Mouse (Mus musculus): ENCODE data around the gene Tcte2.

Gene Tcte2

DNA sequence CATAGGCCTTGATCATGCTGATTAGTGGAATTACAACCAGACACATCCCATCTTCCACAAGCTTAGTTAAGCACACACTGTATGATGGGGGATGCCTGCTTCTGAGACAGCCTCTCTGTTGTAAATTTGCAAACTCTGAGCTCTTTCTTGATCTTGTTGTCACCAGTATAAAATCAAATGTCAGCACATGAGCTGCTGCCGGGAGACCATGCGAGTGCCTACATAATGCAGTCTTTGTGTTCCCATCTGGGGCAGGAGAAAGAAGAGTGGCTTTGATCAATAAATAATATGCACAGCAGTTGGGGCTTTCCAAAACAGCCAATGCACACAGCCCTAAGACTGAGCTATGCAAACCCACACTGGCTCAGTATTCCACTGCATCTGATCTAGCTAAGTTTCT, 39.2 kb downstream of the Tcte2 start:
- no peak for DNase-seq (ENCODE audit: inconsistent age in 2 of 2, low spot score in 1 of 2)

DNA sequence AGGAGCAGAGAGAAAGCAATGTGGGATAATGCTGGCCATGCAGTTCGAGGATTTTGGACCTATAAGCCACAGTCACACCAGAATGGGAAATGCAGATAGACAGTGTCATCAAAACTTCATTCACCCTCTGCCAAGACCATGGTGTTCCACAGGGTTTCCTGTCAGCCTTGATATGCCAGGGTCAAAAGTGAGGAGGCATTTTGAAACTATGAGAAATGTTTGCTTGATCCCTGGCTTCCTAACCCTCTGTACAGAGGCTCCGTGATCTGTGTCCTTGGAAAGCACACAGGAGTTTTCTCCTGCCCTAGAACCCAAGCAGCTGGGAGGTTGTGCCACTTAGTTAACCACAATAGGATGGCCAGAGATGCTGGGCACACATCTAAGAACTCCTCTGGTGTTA, 40.3 kb downstream of the Tcte2 start:
- DNase-seq (ENCODE audit: inconsistent age in 2 of 2, low spot score in 1 of 2): peak; percentile 83 to 85

DNA sequence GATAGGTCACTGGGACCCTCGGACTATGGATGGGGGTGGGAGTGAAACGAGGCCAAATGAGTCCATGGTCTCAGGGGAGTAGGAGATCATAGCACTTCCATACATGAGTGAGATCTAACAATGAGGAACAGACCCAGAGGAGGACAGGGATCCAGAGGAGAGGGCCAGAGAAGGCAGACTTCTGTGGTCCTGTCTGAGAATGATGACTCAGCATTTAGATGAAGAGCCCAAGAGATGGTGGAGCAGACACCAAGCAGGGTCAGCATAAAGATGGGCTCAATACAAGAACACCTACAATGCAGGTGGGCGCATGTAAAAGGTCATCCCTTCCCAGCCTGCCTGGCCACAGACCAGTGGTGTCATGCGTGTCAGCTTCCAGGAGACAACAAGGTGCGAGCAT, 41.4 kb downstream of the Tcte2 start:
- no peak for DNase-seq (ENCODE audit: inconsistent age in 2 of 2, low spot score in 1 of 2)

DNA sequence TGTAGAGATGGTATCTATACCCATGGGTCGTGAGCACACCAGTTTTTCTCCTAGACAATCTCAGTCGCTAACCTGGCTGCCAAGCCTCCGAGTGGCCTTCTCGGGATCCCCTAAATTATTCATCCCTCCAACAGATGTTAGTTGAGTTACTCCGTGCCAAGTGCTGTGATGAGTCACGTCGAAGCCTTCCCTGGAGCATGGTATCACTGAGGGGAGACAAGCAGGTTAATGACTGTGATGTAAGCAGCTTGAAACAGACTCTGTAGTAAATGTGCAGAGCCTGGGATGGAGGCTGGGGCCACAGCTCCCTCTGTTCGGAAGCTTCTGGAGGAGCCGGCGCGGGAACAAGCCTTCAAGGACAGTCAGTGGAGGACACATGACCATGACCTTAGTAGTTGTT, 44.2 kb downstream of the Tcte2 start:
- peak; percentile 87 to 94 for DNase-seq (ENCODE audit: inconsistent age in 2 of 2, low spot score in 1 of 2)

DNA sequence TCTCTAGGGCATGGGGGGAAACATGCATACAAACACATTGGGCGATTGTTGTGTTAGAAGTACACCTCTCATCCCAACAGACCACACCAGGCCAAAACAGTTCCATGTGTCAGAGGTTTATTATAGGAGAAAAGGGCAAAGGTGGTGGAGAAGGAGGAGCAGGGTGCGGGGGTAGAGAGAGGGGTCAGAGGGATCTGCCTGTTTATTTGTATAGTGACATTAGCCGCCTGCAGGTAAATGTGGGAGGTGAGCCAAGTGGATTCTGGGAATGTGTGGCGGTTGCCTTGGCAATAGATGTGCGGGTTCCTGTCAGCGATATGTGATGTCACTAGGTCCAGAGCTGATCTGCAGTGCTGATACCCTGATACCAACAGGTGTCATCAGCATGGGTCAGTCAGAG, 45.3 kb downstream of the Tcte2 start:
- DNase-seq (ENCODE audit: inconsistent age in 2 of 2, low spot score in 1 of 2): no peak

DNA sequence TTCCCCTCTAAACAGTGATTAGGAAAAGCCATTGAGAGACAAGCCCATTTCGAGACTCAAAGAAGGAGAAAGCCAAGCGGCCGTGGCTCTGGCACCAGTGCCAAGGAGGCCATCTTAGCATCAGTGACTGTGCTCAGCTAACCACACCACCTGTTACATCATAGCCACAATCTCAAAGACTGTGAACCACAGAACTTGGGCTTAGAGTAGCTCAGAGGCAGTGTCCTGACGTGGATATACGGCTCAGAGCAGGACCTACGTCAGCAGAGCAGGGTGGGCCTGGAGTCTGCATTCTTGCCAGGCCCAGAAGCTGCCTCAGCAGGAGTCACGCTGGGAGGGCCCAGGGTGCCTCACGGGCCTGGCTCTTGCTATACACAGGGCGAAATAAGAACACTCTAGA, 46.1 kb downstream of the Tcte2 start:
- DNase-seq (ENCODE audit: inconsistent age in 2 of 2, low spot score in 1 of 2): no peak

DNA sequence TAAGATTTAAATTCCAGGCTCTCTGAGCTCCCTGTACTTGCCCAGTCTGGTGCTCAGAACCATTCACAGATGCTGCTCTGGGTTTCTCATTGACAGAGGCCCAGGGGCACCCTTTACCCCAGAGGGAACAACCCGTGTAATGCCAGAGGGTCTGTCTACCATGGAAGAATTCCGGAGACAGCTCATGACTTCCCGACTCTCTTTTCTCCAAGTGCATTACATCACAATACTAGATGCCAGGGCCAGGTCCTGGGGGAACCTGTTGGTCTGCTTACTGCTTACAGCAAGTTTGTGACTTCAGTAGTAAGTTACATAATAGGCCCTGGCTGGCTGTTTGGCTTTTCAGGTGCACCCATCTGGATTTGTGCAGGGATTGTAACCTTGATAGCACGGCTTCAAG, 47.0 kb downstream of the Tcte2 start:
- DNase-seq (ENCODE audit: inconsistent age in 2 of 2, low spot score in 1 of 2): peak in 1 of 2 experiments; percentile 58

DNA sequence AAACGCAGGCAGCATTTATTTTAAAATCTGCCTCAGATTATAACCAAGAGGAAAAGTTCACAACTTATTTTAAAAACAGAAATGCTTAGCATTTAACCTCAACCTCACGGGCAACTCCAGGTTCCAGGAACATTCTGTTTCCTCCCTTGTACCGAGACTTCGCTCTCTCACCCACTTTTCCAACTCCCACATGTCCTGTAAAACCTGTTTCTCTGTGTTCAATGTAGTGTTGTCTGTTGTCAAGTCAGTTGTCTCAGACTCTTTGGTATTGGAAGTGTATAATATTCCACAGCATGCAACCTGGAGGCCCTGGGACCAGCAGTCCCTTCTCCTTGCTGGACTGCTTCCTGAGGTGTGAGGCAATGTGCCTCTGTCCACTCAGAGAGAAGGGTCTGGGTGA, 47.5 kb downstream of the Tcte2 start:
- peak in 1 of 2 experiments; percentile 6 for DNase-seq (ENCODE audit: inconsistent age in 2 of 2, low spot score in 1 of 2)

DNA sequence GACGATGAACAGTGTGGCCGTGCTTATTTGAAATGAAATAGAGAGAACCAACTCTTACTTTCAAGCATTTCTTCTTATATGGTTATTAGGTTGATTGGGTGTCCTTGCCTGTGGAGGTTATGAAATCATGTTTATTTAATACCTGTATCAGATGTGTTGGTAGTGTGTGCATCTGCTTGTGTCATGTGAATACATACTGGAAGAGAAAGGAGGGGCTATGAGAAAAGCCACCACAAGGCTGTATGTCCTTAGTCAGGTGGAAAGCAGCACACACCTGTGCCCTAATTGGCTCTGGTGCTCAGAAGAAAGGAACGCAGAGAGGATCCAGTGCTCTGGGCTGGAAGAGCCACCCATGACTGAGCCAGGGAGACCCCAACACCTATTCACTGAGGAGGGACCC, 49.1 kb downstream of the Tcte2 start:
- no peak for DNase-seq (ENCODE audit: inconsistent age in 2 of 2, low spot score in 1 of 2)

DNA sequence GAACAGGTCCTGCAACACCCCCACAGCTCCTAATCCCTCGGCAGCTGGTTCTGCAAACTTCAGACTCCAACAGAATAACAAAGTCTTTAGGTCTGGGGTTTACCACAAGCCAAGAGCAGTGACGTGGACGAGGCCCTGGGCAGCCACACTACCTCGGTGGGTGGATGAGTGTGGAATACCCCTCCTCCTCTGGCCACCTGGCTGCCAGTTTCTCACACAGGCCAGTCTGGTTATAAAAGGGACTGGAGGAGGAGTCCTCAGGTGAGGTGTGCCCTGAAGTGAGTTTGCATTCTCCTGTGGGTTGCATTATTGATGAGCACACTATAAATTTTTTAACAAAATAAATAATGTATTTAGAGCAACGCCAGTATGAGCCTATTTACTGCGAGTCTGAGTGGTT, 49.5 kb downstream of the Tcte2 start:
- DNase-seq (ENCODE audit: inconsistent age in 2 of 2, low spot score in 1 of 2): no peak

DNA sequence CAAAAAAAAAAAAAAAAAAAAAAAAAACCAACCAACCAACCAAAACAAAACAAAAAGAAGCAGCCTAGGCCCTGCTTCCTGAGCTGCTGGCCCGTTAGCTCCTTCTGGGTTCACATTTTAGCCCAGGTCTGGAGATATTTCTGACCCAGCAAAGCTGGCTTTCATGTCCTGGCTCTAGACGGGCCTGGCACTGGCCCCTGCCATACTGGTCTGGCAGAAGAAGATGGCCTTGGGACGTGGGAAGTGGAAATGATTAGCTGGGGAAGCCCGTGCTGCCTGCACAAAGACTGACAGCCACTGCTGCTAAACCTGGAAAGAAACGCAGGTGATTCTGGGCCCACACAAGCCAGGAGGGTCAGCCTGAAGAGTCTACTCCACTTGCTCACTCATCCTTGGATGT, 50.5 kb downstream of the Tcte2 start:
- peak; percentile 52 to 76 for DNase-seq (ENCODE audit: inconsistent age in 2 of 2, low spot score in 1 of 2)

DNA sequence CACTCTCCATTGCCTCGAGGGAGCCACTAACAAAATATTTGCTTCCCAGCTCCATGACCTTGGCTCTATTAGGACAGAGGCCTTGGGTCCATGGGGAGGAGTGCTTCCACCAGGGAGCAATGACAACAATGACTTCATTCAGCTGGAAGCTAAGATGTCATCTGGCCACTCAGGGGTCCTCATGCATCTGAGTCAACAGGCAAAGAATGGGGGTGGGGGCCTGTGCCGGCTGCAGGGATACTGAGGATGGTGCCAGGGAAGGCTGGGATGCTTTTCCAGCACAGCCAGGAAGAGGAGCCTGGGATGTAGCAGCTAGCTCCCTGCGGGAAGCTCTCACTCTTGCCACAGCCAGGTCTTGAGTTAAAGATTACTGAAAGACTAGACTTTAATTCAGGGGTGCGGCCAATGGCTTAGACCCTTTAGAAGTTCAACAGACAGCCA, 56.1 kb downstream of the Tcte2 start:
- peak; percentile 76 to 86 for DNase-seq (ENCODE audit: inconsistent age in 2 of 2, low spot score in 1 of 2)

DNA sequence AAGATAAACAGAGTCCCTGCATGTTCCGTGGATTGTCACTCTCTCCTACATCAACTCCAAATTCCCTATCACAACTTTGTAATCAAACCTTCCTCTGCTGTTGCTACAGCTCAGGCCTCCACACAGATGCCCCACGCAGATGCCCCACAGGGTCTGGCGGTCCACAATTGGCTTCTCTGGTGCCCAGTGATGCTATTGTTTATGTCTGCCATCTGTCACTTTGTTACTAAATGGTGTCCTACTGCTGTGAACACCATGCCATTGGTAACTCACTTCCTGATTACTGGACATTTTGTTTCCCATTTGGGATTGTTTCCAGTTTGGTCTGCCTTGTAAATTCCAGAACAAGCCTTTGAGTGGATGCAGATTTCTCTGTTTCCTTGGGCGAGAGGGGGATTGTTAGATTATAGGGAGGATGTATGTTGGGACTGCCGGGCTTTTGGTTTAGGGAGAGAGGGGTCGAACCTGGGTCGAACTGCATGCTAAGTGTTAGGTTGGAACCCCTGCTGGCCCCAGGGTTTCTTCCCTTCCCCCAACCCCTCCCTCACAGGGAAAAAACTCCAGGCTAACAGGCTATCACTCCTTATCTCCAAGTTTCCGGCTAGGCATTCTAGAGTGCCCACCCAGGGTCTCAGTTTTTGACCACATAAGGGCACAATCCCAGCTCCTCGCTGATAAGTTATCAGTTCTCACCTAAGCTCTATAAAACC, 57.9 kb downstream of the Tcte2 start:
- DNase-seq (ENCODE audit: inconsistent age in 2 of 2, low spot score in 1 of 2): no peak

DNA sequence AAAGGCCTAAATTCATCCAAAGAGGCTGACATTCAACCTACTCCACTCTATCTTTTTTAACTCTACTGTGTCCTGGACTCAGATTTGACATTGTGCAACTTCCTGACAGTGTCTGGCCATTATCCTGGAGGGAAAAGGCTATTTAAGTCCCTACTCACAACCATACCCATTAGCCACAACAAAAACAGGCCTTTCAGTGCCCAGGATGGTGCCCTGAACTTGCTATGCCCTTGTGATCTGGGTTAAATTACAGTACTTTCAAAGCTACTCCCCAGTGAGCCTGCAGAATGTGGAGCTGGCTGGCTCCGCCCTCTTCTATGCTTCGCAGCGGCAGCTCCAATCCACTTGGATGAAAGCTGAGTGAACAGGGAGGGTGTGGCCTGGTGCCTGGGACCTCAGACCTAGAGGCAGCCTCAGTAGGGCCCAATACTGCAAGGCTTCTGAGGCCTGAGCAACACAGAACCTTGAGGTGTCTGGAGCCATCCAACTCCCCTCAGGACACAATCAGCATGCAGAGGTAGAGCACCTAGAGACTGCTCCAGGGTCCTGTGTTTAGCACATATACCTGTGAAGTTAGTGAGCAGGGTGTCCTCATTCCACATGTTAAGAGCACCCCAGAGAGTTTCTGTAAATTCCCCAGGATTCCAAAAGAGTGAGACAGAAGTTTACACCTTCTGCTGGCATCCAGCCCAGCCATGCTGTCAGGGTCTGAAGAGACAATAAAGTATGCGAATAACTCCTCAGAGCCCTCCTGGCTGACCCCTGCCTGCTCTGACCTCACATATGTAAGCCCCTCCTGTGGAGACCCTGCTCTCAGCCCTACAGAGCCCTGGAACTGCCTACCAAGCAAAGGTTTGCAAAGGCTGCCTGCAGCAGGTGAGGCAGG, 61.3 kb downstream of the Tcte2 start:
- peak; percentile 57 to 81 for DNase-seq (ENCODE audit: inconsistent age in 2 of 2, low spot score in 1 of 2)

DNA sequence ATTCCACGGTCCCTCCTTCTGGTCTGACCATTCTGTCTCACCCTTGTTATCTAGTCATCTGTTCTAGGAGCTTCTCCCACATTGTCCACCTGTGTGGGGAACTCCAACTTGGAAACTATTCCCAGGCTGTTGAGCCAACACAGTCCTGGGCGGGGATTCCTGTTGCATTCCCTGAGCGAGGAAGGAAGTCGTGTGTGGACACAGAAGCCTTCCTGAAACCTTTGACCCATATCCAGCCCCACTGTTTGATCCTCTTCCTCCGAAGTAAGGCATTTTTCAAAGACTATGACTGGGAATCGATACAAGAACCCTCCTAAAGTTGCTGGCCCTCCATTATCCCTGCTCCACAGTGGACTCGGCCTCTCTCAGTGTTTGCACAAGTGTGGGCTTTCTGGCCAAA, 61.9 kb downstream of the Tcte2 start:
- DNase-seq (ENCODE audit: inconsistent age in 2 of 2, low spot score in 1 of 2): no peak

DNA sequence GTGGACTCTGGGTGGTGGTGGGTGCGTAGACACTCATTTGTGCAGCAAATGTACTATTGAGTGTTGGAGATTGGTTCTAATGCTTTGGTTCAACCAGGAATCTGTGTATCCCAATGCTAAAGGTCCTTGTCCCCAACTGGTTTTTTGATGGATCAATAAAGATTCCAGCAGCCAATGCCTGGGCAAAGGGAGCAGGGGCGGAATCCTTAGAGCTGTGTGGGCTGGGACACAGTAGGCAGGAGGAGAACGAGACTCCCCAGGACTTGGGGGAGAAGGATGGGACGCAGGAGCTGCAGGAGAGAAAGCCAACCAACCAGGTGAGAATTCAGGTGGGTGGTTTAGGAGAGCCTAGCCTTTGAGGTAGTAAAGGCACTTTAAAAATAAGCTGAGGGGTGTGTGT, 63.4 kb downstream of the Tcte2 start:
- no peak for DNase-seq (ENCODE audit: inconsistent age in 2 of 2, low spot score in 1 of 2)

DNA sequence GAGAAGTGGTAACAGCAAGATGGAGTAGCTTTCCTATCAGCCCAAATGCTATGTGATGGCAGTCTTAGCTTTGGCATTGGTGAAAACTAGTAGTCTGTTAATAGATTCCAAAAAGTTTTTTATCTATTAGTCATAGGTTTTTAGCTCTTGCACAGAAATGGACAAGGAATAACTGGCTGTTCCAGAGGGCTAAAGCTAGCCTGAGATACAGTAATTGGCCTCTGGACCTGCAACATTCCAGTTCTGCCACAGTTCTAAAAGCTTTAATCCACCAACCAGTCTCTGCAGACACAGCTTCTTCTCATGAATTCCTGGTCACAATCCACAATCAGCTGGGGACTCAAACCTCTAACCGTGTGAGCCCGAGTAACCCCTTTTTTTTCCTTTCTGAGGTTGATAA, 64.0 kb downstream of the Tcte2 start:
- DNase-seq (ENCODE audit: inconsistent age in 2 of 2, low spot score in 1 of 2): no peak

DNA sequence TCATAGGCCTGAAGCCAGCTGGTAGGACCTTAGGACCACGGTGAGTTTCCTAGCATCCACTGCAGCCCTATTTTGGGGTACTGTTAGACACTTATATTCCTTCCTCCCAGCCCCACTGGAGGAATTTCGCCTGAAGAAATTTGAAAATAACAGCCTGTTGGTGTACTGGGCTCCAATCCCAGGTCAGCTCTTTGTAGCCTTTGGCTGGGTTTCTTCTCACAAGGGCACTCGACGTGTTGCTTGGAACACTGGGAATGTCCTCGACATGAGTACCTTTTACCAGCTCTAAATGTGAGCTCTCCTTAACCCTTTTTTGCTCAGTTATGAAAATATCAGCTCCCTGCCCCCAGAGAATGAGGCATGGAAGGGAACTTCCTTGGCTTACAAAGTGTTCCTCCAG, 65.7 kb downstream of the Tcte2 start:
- no peak for DNase-seq (ENCODE audit: inconsistent age in 2 of 2, low spot score in 1 of 2)

DNA sequence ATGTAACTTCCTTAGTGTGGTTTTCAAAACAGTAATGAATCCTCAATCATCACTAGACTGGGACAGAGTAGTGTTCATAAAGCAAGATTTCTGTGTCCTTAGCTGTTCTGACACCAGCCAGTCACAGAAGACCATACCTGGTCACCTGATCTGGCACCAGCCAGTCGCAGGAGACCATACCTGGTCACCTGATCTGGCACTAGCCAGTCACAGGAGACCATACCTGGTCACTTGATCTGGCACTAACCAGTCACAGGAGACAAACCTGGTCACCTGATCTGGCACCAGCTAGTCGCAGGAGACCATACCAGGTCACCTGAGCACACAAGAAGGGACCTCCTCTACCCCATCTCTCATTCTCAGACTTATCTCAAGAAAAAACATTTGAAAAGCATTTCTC, 66.4 kb downstream of the Tcte2 start:
- DNase-seq (ENCODE audit: inconsistent age in 2 of 2, low spot score in 1 of 2): no peak

DNA sequence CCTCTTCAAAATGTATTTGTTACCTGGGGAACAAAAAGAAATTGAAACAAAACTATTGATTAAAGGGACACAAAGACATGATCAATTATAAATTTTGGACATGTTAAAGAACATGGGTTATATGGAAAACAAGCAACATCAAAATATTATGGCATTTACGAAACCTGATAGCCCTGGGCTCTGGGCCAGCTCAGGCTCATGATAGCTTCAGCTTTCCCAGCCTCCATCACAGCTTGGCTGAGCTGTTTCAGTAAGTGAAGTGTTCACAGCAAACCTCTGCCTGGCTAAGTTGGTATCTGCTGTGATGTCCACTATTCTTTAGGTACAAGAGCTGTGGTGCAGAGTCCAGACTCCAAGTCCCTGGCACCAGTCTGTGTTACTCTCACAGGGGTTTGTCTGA, 67.4 kb downstream of the Tcte2 start:
- DNase-seq (ENCODE audit: inconsistent age in 2 of 2, low spot score in 1 of 2): no peak

DNA sequence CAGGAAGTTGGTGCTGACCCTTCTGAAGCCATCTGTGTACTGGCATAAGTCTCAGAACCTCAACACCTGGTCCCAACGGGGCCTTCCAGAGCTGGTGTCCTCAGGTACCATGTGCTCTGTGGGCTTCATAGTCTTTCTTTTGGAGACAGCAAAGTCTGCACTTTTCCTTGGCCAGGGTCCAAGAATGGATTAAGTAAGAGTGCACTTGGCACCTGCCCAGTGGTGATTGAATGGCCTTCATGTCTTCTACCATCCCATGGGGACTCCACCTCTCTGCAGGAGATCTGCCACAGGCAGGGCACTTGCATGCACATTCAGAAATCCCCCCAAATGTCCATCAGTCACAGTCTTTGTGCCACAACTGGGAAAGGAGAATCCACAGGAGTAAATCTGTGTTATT, 74.0 kb downstream of the Tcte2 start:
- DNase-seq (ENCODE audit: inconsistent age in 2 of 2, low spot score in 1 of 2): peak in 1 of 2 experiments; percentile 86

DNA sequence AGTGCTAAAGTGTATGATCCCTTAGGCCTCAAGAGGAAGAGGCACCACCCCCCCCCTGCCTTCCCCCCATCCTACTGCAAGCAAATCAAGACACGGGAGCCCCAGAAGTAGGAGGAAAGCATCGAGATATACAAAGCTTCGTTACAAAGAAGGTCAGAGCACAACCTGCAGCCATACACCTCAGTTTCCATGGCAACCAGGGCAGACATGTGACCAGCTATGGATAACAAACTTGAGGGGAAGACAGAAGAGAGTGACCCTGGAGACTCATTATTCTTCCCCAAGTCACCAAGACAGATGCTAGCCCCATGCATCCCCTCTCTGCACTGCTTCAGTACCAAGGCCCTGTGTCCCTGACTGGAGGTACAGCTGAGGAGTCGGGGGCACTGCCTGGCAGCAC, 74.5 kb downstream of the Tcte2 start:
- DNase-seq (ENCODE audit: inconsistent age in 2 of 2, low spot score in 1 of 2): no peak
